Mouse (Mus musculus): ENCODE measurements around the gene Gm42791.

DNA sequence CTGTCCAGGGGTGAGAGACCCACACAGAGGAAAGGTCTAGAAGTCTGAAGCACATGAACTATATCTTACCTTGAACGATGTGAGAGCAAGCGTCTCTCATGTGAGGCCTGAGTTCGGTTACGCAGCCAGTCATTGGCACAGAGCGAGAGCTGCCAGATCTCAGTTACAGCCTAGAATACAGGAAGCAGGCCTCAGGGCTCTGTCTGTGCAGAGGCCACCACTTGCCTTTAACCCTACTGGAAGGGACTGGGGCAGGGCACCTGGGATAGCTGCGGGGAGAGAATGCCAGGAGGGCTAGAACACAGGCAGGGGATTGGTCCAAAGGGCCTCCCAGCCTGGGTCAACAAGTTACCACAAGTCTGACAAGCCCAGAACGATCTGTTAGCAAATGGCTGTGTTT is 4.9 kb upstream of the Gm42791 start:
- TF ChIP-seq CTCF (IDR thresholded peaks at IDR 0.05) = no peak
- TF ChIP-seq EP300 (IDR thresholded peaks at IDR 0.05) = no peak

All from lung, postnatal 0 days (tissue).